Mouse (Mus musculus) adrenal gland, adult 2 months (tissue): ENCODE results near the gene Mogat1. TPM values are rescaled to one million over a fixed set of nuclear protein-coding genes. Genes with fewer than 3 reads are reported as not detected.
"Not testable (repeated sequence)": the region's sequence is repeated elsewhere in the genome, so short reads cannot be mapped to it uniquely, and the experiment has no call there.

ENCODE experiments used
- DNase-seq: peaks from one replicate; pipeline ENCODE4 v3.0.0; 2021
- long read RNA-seq: library from polyadenylated mRNA; stranded (forward); transcript quantifications from one replicate; pipeline ENCODE4 v2.0.0, GENCODE M21; 2021
- polyA plus RNA-seq: library from polyadenylated mRNA; depleted of rRNA; stranded (reverse); fragments of >200 nt; gene quantifications from 2 replicates; pipeline ENCODE4 v1.2.3, GENCODE M21; 2012; rRNA removed
- total RNA-seq, 2 experiments: library from RNA; stranded (reverse); gene quantifications; 2 replicates each; pipeline ENCODE4 v1.2.3; 2021

Gene Mogat1
- total RNA-seq, result 1 to 10 TPM; 2.5 to 4.0 TPM
- polyA plus RNA-seq, result 8.7 and 14.6 TPM in 2 replicates
- long read RNA-seq, partial matches to known transcripts, result 0 of 5 reads
- long read RNA-seq, other reads (novel, unspliced or antisense), result 1 of 5 reads

GRCm38 (mm10) chr1:78510862-78511261, at the start of gene Mogat1:
Gene Mogat1, plus strand, starts transcription at chr1:78510991.
- peak; percentile 17 for DNase-seq

- DNase-seq, result no peak
These were observed 38.4 kb upstream of the Mogat1 start for GRCm38 (mm10) chr1:78472441-78472840.

GRCm38 (mm10) chr1:78483430-78483829, 27.4 kb upstream of the Mogat1 start:
- DNase-seq, result no peak

GRCm38 (mm10) chr1:78484361-78484760, 26.4 kb upstream of the Mogat1 start:
- DNase-seq, result no peak

- no peak for DNase-seq
These were observed 22.4 kb upstream of the Mogat1 start for GRCm38 (mm10) chr1:78488427-78488751.

GRCm38 (mm10) chr1:78488752-78489492, 21.9 kb upstream of the Mogat1 start, which contains the start of gene Farsb:
Gene Farsb, minus strand, starts transcription at chr1:78488897.
- peak; percentile 92 for DNase-seq

- no peak for DNase-seq
These were observed 20.6 kb upstream of the Mogat1 start for GRCm38 (mm10) chr1:78490143-78490542.

- no peak for DNase-seq
These were observed 9.8 kb upstream of the Mogat1 start for GRCm38 (mm10) chr1:78501036-78501435.

- DNase-seq, result not testable (repeated sequence)
These were observed 8.9 kb upstream of the Mogat1 start for GRCm38 (mm10) chr1:78501856-78502255.

- DNase-seq, result no peak
These were observed 8.3 kb upstream of the Mogat1 start for GRCm38 (mm10) chr1:78502527-78502926.

- no peak for DNase-seq
These were observed 3.7 kb upstream of the Mogat1 start for GRCm38 (mm10) chr1:78507137-78507536.

- peak; percentile 14 for DNase-seq
These were observed 900 bp downstream of the Mogat1 start, which contains the start of gene BC035947 for GRCm38 (mm10) chr1:78511621-78512160. Gene BC035947, minus strand, starts transcription at chr1:78512158.

GRCm38 (mm10) chr1:78512756-78513155, 2.0 kb downstream of the Mogat1 start:
- DNase-seq, result no peak

- DNase-seq, result no peak
These were observed 8.1 kb downstream of the Mogat1 start for GRCm38 (mm10) chr1:78518907-78519306.

GRCm38 (mm10) chr1:78525189-78525886, 14.5 kb downstream of the Mogat1 start:
- peak; percentile 55 for DNase-seq

GRCm38 (mm10) chr1:78528356-78528755, 17.6 kb downstream of the Mogat1 start:
- no peak for DNase-seq

GRCm38 (mm10) chr1:78529011-78529410, 18.2 kb downstream of the Mogat1 start:
- peak; percentile 39 for DNase-seq

GRCm38 (mm10) chr1:78530500-78531215, 19.9 kb downstream of the Mogat1 start:
- no peak for DNase-seq

- peak; percentile 70 for DNase-seq
These were observed 21.5 kb downstream of the Mogat1 start for GRCm38 (mm10) chr1:78532184-78532800.

GRCm38 (mm10) chr1:78534428-78535150, 23.8 kb downstream of the Mogat1 start:
- DNase-seq, result no peak
